Mouse (Mus musculus): ENCODE data around the gene Rps2. TPM values are rescaled to one million over a fixed set of nuclear protein-coding genes. Genes with fewer than 3 reads are reported as not detected.

The Rps2 gene
- total RNA-seq, 2 experiments from 2014 or later: 300 to 313 TPM

DNA sequence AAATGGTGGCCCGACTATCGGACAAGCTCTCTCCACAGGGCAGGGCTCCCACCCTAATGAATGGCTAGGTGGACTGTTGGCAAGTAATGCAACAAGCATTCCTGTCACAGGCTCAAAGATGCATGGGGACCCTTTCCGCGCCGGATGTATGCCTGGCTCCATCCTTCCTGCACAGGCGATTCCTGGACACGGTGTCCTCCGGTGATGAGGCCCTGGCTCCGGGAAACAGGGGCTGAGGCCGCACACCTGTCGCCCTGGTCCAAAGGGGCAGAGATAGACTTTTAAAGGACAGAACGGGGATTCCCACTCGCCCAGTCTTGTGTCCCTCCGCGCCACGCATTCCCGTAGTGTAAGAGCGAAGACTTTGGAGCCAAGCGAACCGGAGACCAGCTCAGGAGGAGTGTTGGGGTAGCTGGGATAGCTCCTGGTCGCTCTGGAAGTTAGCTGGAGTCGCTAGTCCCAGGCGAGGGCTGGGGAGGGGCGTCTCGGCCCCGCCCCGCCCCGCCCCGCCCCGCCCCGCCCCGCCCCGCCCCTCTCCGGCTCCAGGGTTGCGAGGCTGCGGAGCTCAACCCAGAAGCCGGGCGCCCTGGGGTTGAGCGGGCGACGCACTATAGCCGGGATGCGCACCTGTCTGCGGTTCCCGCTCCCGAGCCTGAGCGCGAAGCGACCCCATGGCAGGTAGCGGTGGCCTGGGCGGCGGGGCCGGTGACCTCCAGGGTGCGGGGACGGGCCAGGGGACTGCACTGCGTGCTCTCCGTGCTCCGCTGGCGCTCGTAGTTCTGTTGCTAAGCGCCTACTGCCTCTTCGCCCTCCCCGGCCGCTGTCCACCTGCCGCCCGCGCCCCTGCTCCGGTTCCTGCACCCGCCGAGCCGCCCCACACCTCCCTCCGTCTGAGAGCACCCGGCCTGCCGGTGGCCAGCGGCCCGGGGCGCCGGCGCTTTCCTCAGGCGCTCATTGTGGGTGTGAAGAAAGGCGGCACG is 34.8 kb downstream of the Rps2 start, which contains the start of gene Hs3st6:
Gene Hs3st6 (plus strand): TSS at position 574 of the 980 bp plus-strand sequence.
- intact Hi-C loops (cut with DNase I): no loop called here
- no peak for DNase-seq (ENCODE audit: low spot score in 2 of 2)

- intact Hi-C loops (cut with DNase I): no loop called here
- DNase-seq (ENCODE audit: low spot score in 2 of 2): no peak
These were observed 39.5 kb downstream of the Rps2 start for GRCm38 (mm10) chr17:24757394-24757793.

DNA sequence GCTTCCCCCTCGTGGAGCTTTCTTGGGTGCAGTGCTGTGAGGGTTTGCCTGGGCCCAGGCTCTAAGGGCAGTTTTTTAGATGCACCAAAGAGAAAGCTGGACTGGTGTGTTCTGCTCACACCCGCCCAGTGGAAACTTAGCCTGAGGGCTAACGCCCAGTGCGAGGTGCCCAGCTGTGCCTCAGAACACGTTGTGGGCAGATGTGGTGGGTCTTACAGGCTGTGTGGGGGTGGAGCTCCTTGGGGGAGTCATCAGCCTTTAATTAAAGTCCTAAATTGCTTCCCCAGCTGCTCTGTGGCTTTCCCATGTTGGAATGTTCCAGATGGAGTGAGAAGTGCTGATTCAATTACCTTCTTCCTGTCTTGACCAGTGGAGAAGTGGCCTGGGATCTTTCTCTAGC is 43.2 kb downstream of the Rps2 start:
- no peak for DNase-seq (ENCODE audit: low spot score in 2 of 2)
- intact Hi-C loops (cut with DNase I): no loop called here

DNA sequence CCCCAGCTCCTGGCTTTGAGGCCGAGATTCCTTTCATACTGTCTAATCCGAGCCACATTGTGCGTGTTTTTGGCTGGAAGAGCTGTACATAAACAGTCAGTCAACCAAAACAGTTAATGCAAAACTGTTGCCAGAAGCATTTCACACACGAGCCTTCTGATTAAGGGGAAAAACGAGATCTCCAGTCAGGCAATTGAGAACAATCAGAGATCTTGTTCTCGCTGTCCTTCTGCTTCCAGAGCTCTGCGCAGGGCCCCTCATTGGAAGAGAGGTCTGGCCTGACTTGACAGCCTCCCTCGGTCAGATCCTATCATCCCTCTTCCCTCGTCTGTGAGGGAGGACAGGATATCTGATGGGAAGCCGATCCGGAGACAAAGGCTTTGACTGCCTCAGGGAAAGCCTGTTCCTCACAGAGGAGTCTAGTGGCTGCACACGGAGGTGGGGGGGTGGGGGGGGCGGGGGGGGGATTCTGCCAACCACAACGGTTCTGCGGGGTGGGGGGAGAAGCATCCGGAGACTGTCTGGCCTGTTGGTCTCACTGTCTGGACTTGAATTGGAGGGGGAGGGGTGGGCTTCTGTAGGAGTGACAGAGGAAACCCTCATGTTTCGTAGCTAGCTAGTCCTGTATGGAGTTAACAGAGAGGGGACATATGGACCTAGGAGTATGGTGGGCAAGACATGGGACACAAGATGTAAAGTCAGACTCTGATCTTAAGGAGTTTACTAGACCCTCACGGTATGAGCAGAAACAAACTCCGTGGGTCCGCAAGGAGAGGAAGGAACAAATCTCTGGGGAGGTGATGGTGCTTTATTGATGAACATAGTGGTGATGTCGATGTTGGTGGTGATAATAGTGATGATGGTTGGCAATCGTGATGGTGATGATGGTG is 47.3 kb downstream of the Rps2 start:
- intact Hi-C loops (cut with DNase I): no loop called here
- DNase-seq (ENCODE audit: low spot score in 2 of 2): no peak

GRCm38 (mm10) chr17:24766266-24766875 is 48.5 kb downstream of the Rps2 start:
- no peak for DNase-seq (ENCODE audit: low spot score in 2 of 2)
- intact Hi-C loops (cut with DNase I): no loop called here

DNA sequence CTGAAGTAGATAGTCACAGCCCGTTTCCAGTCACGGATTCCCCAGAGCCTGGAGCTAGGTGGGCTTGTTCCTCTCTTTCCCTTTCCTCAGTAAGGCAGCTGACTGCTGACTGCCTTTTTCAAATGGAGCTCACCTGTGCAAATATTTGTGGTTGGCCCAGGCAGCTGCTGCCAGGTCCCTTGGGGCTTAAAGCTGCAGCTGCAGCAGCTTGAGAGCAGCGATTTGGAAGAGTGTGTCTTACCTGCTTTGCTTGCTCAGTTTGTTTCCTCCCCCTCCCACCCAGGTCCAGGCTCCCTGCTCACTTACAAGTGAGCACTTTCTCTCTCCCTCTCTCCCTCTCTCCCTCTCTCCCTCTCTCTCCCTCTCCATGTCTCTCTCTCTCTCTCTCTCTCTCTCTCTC is 51.2 kb downstream of the Rps2 start:
- no peak for DNase-seq (ENCODE audit: low spot score in 2 of 2)

More for the DNA sequence above, 51.2 kb downstream of the Rps2 start:
- intact Hi-C loops (cut with DNase I): no loop called here

Other genes with a start within 250 kb of the Rps2 start
- gene E4f1, start 247.8 kb upstream of the Rps2 start, total RNA-seq (2021): 10 to 100 TPM; 30.4 to 33.2 TPM
- 10 to 100 TPM; 70.2 to 72.3 TPM for gene Pgp, start 247.7 kb upstream of the Rps2 start, total RNA-seq (2021)
- gene Bricd5, start 244.2 kb upstream of the Rps2 start, total RNA-seq (2021): 1 to 10 TPM; 1.4 to 1.6 TPM
- gene Mlst8, start 239.0 kb upstream of the Rps2 start, total RNA-seq (2021): 10 to 100 TPM; 30.0 to 32.2 TPM
- 100 to 1,000 TPM; 115 to 121 TPM for gene Caskin1, start 229.5 kb upstream of the Rps2 start, total RNA-seq (2021)
- 10 to 100 TPM; 75.1 to 77.7 TPM for gene Traf7, start 190.2 kb upstream of the Rps2 start, total RNA-seq (2021)
- gene Rab26, start 183.9 kb upstream of the Rps2 start, total RNA-seq (2021): 10 to 100 TPM; 53.4 to 59.5 TPM
- 10 to 100 TPM; 66.4 to 84.7 TPM for gene Pkd1, start 168.3 kb upstream of the Rps2 start, total RNA-seq (2021)
- 100 to 1,000 TPM; 136 to 150 TPM for gene Tsc2, start 85.5 kb upstream of the Rps2 start, total RNA-seq (2021)
- 1 to 10 TPM; 3.3 to 6.5 TPM for gene Nthl1, start 85.4 kb upstream of the Rps2 start, total RNA-seq (2021)
- 10 to 100 TPM; 48.0 to 49.9 TPM for gene Slc9a3r2, start 67.8 kb upstream of the Rps2 start, total RNA-seq (2021)
- 1 to 10 TPM in 1 of 2 experiments, not detected in 1; 1.2 TPM for gene Npw, start 59.7 kb upstream of the Rps2 start, total RNA-seq (2021)
- gene Zfp598, start 48.4 kb upstream of the Rps2 start, total RNA-seq (2021): 10 to 100 TPM; 38.5 to 39.3 TPM
- 100 to 1,000 TPM; 203 to 214 TPM for gene Syngr3, start 28.2 kb upstream of the Rps2 start, total RNA-seq (2021)
- gene Gfer, start 22.0 kb upstream of the Rps2 start, total RNA-seq (2021): 10 to 100 TPM; 19.9 to 20.2 TPM
- 1 to 10 TPM; 3.1 to 3.7 TPM for gene Noxo1, start 21.9 kb upstream of the Rps2 start, total RNA-seq (2021)
- 10 to 100 TPM; 26.1 to 27.4 TPM for gene Tbl3, start 10.5 kb upstream of the Rps2 start, total RNA-seq (2021)
- gene Rnf151, start 53 bp upstream of the Rps2 start, total RNA-seq (2021): not detected
- 100 to 1,000 TPM; 196 to 198 TPM for gene Ndufb10, start 6.4 kb downstream of the Rps2 start, total RNA-seq (2021)
- under 1 TPM in 1 of 2 experiments, not detected in 1; 0.34 TPM for gene Rpl3l, start 9.7 kb downstream of the Rps2 start, total RNA-seq (2021)
- 10 to 100 TPM; 31.4 to 35.8 TPM for gene Msrb1, start 18.5 kb downstream of the Rps2 start, total RNA-seq (2021)
- under 1 TPM; 0.48 to 0.73 TPM for gene Hs3st6, start 34.9 kb downstream of the Rps2 start, total RNA-seq (2021)
- not detected for gene Meiob, start 86.2 kb downstream of the Rps2 start, total RNA-seq (2021)
- gene Hagh, start 122.0 kb downstream of the Rps2 start, total RNA-seq (2021): 100 to 1,000 TPM; 133 to 141 TPM
- 10 to 100 TPM; 17.6 to 20.9 TPM for gene Fahd1, start 132.2 kb downstream of the Rps2 start, total RNA-seq (2021)
- gene Igfals, start 147.9 kb downstream of the Rps2 start, total RNA-seq (2021): not detected
- 10 to 100 TPM; 32.7 to 33.6 TPM for gene Nubp2, start 168.2 kb downstream of the Rps2 start, total RNA-seq (2021)
- gene Spsb3, start 168.5 kb downstream of the Rps2 start, total RNA-seq (2021): 10 to 100 TPM; 57.9 to 58.0 TPM
- gene Eme2, start 177.0 kb downstream of the Rps2 start, total RNA-seq (2021): 10 to 100 TPM; 52.9 to 59.1 TPM
- 10 to 100 TPM; 64.6 to 69.9 TPM for gene Mrps34, start 177.0 kb downstream of the Rps2 start, total RNA-seq (2021)
- 10 to 100 TPM; 47.4 to 47.5 TPM for gene Nme3, start 178.4 kb downstream of the Rps2 start, total RNA-seq (2021)
- gene Mapk8ip3, start 218.9 kb downstream of the Rps2 start, total RNA-seq (2021): 100 to 1,000 TPM; 345 to 372 TPM
- 1 to 10 TPM; 5.5 to 5.6 TPM for gene Jpt2, start 242.6 kb downstream of the Rps2 start, total RNA-seq (2021)